In genomic region chr2:71367125-71367880, GRCm38 (mm10) we compare ENCODE assay signal across 8 mouse cellular contexts. TPM values are rescaled to one million over a fixed set of nuclear protein-coding genes. Genes with fewer than 3 reads are reported as not detected.
DNase-seq lines count a peak whose midpoint lies in the region; ATAC-seq and TF ChIP-seq lines count a peak whose summit lies in the region.

Slc25a12 (minus strand) TSS chr2:71367749.

- WGBS in hindbrain, embryonic 16.5 days = under 1% methylated on average over 57 of the region's 57 CpGs
- WGBS in macrophage (ENCODE audit: missing documents) = 1% methylated on average over 56 of the region's 57 CpGs

- intact Hi-C loops in gastrocnemius, adult 2 months (cut with DNase I) = no loop called here

- H3K27me3 ChIP-seq in hindbrain, embryonic 16.5 days (replicated peaks; ENCODE audit: control insufficient read depth, insufficient read depth, low read length) = no peaks in the 10 kb centered on the region

- H3K4me1 ChIP-seq in hindbrain, embryonic 16.5 days (ENCODE audit: control insufficient read depth, insufficient read depth, low read depth, low read length) = peaks cover 12% of the 10 kb centered on the region

- H3K4me3 ChIP-seq in gastrocnemius, adult 2 months = peak within 1 kb of the TSS; percentile 79
- peak within 1 kb of the TSS; percentile 72 for H3K4me3 ChIP-seq in hindbrain, embryonic 16.5 days (ENCODE audit: low read length)
- peak within 1 kb of the TSS; percentile 97 for H3K4me3 ChIP-seq in macrophage (ENCODE audit: inconsistent target)

- no peaks in the 10 kb centered on the region; the same call in 1 of the 2 replicates for H3K36me3 ChIP-seq in hindbrain, embryonic 16.5 days (ENCODE audit: control insufficient read depth, insufficient read depth, low read length)
- H3K36me3 ChIP-seq in macrophage (ENCODE audit: inconsistent target) = no peaks in the 10 kb centered on the region

- H3K9ac ChIP-seq in hindbrain, embryonic 16.5 days (ENCODE audit: low read depth, low read length) = peak within 1 kb of the TSS; percentile 91

- H3K9me3 ChIP-seq in hindbrain, embryonic 16.5 days (ENCODE audit: control insufficient read depth, low read length) = no peaks in the 10 kb centered on the region

- DNase-seq in gastrocnemius, adult 2 months = peak; percentile 95
- DNase-seq in left cerebral cortex, adult 18-20 months (ENCODE audit: low spot score in 2 of 2) = peak; percentile 64 to 74
- peak; percentile 70 for DNase-seq in retina, postnatal 7 days (ENCODE audit: low read depth, low spot score)
- DNase-seq in urinary bladder, adult 2 months (ENCODE audit: low spot score) = peak; percentile 70

- TF ChIP-seq CTCF in gastrocnemius, adult 2 months (IDR thresholded peaks at IDR 0.05) = no peak

- H3K4me2 ChIP-seq in hindbrain, embryonic 16.5 days (ENCODE audit: low read length) = peak within 1 kb of the TSS; percentile 68

- peak within 1 kb of the TSS; percentile 98 for H3K27ac ChIP-seq in gastrocnemius, adult 2 months
- H3K27ac ChIP-seq in hindbrain, embryonic 16.5 days (ENCODE audit: low read depth, low read length) = peak within 1 kb of the TSS; percentile 88
- peak within 1 kb of the TSS; percentile 65 for H3K27ac ChIP-seq in macrophage

- H3K79me2 ChIP-seq in macrophage (ENCODE audit: inconsistent target) = peaks cover 33% of the 10 kb centered on the region; the same call in 1 of the 2 replicates

- peak; percentile 90 for ATAC-seq in activated CD4-positive, CD25-positive, alpha-beta regulatory T cell, adult 4 months
- peak; percentile 93 for ATAC-seq in common myeloid progenitor, adult 5-6 weeks (replicated peaks; ENCODE audit: low read depth, poor library complexity, severe bottlenecking)
- peak; percentile 96 for ATAC-seq in hindbrain, embryonic 16.5 days

RNA-seq across cellular contexts. Expression of gene Slc25a12, which starts in this region (rescaled TPM):
- polyA plus RNA-seq in activated CD4-positive, CD25-positive, alpha-beta regulatory T cell, adult 4 months (2017; shearing (Covaris generic)) = 10 to 100 TPM; 56.8 to 60.5 TPM
- total RNA-seq in common myeloid progenitor, adult 5-6 weeks (2017) = 36.8 and 48.2 TPM in 2 replicates
- total RNA-seq in gastrocnemius, adult 2 months (2021) = 100 to 1,000 TPM; 344 to 471 TPM
- polyA plus RNA-seq in hindbrain, embryonic 16.5 days (2015; fragmentation: Nextera tagmentation; extraction: Ambion mirVana) = 125 and 129 TPM in 2 replicates
- 100 to 1,000 TPM; 152 to 167 TPM for total RNA-seq in left cerebral cortex, adult 18-20 months (2021)
- 100 to 1,000 TPM in 10 of 26 experiments, 10 to 100 TPM in 16; 23.6 to 142 (median 66.7) TPM for total RNA-seq in macrophage (2018; cell fraction: chromatin; rRNA removed)
- total RNA-seq in macrophage (2018; cell fraction: cytosol; rRNA removed) = 10 to 100 TPM; 18.0 to 48.7 (median 28.9) TPM
- total RNA-seq in macrophage (2018; cell fraction: nucleus; rRNA removed) = 10 to 100 TPM; 15.1 to 90.9 (median 43.4) TPM
- polyA plus RNA-seq in macrophage (2018) = 20.9 to 38.7 TPM (median 26.8 TPM) in 3 replicates
- 38.7 and 47.0 TPM in 2 replicates for polyA plus RNA-seq in urinary bladder, adult 2 months (2012; rRNA removed)

Comparison
In these comparisons a context has a peak if more than half of its experiments do, and no peak if none do; other contexts are left out.
1. Peak in every context shown above with its lines: DNase-seq, ATAC-seq, H3K4me3 ChIP-seq and H3K27ac ChIP-seq.